Mouse (Mus musculus): ENCODE measurements around the gene Atp5j2. TPM values are rescaled to one million over a fixed set of nuclear protein-coding genes. Genes with fewer than 3 reads are reported as not detected.
A peak's percentile ranks its signal among the peaks of the same experiment; 100 is the strongest.

Gene Atp5j2
- polyA plus RNA-seq, 1 experiment from 2014 or later: 711 TPM

DNA sequence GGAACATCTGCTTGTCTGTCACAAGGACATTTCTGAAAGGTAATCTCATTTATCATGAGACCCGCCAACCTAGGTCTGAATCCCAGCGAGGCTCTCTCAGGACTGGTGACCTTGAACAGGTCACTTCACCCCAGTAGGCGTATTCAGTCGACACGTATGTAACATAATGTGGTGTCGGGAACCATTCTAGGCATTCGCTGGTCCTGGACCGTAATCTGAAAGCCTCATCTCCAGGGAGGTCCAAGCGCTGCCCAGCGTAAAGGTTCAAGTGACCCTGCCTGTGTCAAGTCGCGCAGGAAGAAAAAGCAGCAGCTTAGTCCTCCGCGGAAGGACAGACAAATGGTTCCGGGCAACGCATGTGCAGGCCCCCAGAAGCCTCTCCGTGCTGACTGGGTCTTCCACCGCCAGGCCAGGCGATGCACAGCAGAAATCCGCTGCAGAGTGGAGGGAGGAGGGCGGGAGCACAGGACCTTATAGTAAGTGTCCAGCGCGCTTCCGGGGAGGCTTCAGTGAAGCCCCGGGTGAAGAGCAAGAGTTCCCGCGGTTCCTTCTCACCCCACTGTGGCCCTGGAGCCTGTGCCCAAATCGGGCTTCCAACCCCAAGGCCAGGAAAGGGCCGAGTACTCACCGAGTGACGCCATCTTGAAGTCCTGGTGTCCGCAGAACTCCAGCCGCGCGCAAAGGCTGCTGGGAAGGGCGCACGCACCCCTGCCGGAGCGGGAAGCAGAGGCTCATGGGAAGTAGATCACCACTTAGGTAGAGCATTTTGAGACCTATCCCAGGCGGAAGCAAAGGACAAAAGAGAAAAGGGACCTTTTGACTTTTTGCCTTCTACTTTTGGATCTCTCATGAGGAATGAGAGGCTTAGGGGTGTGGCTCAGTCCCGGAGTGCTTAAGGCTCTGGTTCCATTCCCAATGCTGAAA is 725 bp downstream of the Atp5j2 start:
- peak; percentile 89 for ATAC-seq (replicated peaks; ENCODE audit: low FRiP score, low read depth)
- Histone ChIP-seq H3K4me3 (replicated peaks; ENCODE audit: low read depth, low read length) (peak overlapping the region; percentile 57), H3K9me3 (replicated peaks; ENCODE audit: low read length) (no peaks in the 10 kb centered on the region), H3K4me1 (replicated peaks; ENCODE audit: insufficient read depth, low read length) (peaks cover 10% of the 10 kb centered on the region; the same call in 1 of the 2 replicates), H3K27me3 (ENCODE audit: insufficient read depth, low read length) (no peaks in the 10 kb centered on the region), H3K4me2 (ENCODE audit: low read length) (peak overlapping the region; percentile 69), H3K36me3 (ENCODE audit: insufficient read depth, low read length) (peaks cover 20% of the 10 kb centered on the region), H3K27ac (peak overlapping the region; percentile 91), H3K9ac (ENCODE audit: low read depth, low read length) (peak overlapping the region; percentile 86)
- peak; percentile 95 for DNase-seq (ENCODE audit: low spot score)
- no peak for TF ChIP-seq CTCF (IDR thresholded peaks at IDR 0.05; ENCODE audit: low read depth)
- under 1% methylated on average over 41 of the region's 41 CpGs for WGBS

DNA sequence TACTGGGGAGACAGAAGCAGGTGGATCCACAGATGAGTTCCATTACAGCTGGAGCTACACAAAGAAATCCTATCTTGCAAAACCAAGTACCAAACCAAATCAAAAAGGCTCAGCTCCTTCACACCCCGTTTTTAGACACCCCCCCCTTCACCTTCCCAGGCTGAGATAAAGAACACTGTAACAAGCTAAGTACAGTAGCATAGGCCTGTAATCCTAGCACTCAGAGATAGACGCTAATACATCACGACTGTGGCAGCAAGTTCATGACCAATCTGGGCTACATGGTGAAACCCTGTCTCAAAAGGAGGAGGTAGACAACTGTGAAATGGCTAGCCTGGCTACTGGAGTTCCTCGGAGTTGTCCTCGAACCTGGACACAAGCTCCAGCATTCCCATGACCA is 1.5 kb downstream of the Atp5j2 start:
- WGBS: 33% methylated on average over 5 of the region's 5 CpGs
- Histone ChIP-seq H3K27me3 (ENCODE audit: insufficient read depth, low read length) (no peaks in the 10 kb centered on the region), H3K9ac (ENCODE audit: low read depth, low read length) (peak overlapping the region; percentile 86), H3K4me1 (replicated peaks; ENCODE audit: insufficient read depth, low read length) (peaks cover 10% of the 10 kb centered on the region; the same call in 1 of the 2 replicates), H3K4me3 (replicated peaks; ENCODE audit: low read depth, low read length) (peak overlapping the region; percentile 57), H3K36me3 (ENCODE audit: insufficient read depth, low read length) (peaks cover 19% of the 10 kb centered on the region), H3K27ac (peak overlapping the region; percentile 91; the same call in 1 of the 2 replicates), H3K9me3 (replicated peaks; ENCODE audit: low read length) (no peaks in the 10 kb centered on the region), H3K4me2 (ENCODE audit: low read length) (peak overlapping the region; percentile 69)
- ATAC-seq (replicated peaks; ENCODE audit: low FRiP score, low read depth): no peak
- no peak for DNase-seq (ENCODE audit: low spot score)
- TF ChIP-seq CTCF (IDR thresholded peaks at IDR 0.05; ENCODE audit: low read depth): no peak

DNA sequence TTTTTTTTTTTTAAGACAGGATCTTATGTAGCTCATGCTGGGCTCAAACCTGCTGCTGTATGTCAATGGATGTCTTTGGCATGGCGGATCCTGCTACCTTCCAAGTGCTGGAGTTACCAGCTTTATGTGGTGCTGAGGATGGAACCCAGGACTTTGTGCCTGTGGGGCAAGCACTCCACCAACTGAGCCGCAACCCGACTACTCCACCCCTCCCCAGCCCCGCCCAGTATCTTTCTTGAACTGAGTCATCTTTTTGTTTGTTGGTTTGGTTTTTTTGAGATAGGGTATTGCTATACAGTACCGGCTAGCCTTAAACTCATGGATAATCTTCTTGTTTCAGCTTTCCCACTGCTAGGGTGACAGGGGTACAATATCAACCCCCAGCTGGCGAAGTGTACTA is 2.4 kb downstream of the Atp5j2 start:
- Histone ChIP-seq H3K9me3 (replicated peaks; ENCODE audit: low read length) (no peaks in the 10 kb centered on the region), H3K4me1 (replicated peaks; ENCODE audit: insufficient read depth, low read length) (peaks cover 10% of the 10 kb centered on the region; the same call in 1 of the 2 replicates), H3K4me3 (replicated peaks; ENCODE audit: low read depth, low read length) (no peak overlapping the region), H3K27me3 (ENCODE audit: insufficient read depth, low read length) (no peaks in the 10 kb centered on the region), H3K27ac (no peak overlapping the region), H3K36me3 (ENCODE audit: insufficient read depth, low read length) (peaks cover 25% of the 10 kb centered on the region), H3K4me2 (ENCODE audit: low read length) (no peak overlapping the region; the same call in 1 of the 2 replicates), H3K9ac (ENCODE audit: low read depth, low read length) (no peak overlapping the region)
- 93% methylated on average over 6 of the region's 6 CpGs for WGBS
- ATAC-seq (replicated peaks; ENCODE audit: low FRiP score, low read depth) (no peak), DNase-seq (ENCODE audit: low spot score) (no peak)
- no peak for TF ChIP-seq CTCF (IDR thresholded peaks at IDR 0.05; ENCODE audit: low read depth)

DNA sequence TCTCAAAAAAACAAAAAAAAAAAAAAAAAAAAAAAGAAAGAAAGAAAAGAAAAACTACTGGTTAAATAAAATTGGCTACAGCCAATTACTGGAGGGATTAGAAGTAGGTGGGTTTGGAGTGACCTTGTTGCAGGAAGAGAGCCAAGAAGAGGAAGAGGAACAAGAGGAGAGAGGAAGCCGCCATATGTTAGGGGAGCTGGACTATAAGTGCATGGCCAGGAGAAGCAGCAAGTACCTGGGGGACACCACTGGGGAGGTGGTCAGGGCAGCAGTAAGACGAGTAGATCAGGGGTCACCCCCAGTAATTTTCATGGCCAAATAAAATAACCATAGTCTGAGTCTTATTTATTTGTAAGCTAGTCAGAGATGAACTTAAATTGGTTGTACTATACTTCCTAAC is 6.6 kb downstream of the Atp5j2 start:
- Histone ChIP-seq H3K9ac (ENCODE audit: low read depth, low read length) (no peak overlapping the region), H3K27me3 (ENCODE audit: insufficient read depth, low read length) (no peaks in the 10 kb centered on the region), H3K27ac (no peak overlapping the region), H3K4me1 (replicated peaks; ENCODE audit: insufficient read depth, low read length) (peaks cover 7% of the 10 kb centered on the region; the same call in 1 of the 2 replicates), H3K9me3 (replicated peaks; ENCODE audit: low read length) (no peaks in the 10 kb centered on the region), H3K36me3 (ENCODE audit: insufficient read depth, low read length) (peaks cover 63% of the 10 kb centered on the region), H3K4me3 (replicated peaks; ENCODE audit: low read depth, low read length) (no peak overlapping the region), H3K4me2 (ENCODE audit: low read length) (no peak overlapping the region)
- ATAC-seq (replicated peaks; ENCODE audit: low FRiP score, low read depth) (no peak), DNase-seq (ENCODE audit: low spot score) (no peak)
- WGBS: 83% methylated on average over 2 of the region's 2 CpGs
- no peak for TF ChIP-seq CTCF (IDR thresholded peaks at IDR 0.05; ENCODE audit: low read depth)

DNA sequence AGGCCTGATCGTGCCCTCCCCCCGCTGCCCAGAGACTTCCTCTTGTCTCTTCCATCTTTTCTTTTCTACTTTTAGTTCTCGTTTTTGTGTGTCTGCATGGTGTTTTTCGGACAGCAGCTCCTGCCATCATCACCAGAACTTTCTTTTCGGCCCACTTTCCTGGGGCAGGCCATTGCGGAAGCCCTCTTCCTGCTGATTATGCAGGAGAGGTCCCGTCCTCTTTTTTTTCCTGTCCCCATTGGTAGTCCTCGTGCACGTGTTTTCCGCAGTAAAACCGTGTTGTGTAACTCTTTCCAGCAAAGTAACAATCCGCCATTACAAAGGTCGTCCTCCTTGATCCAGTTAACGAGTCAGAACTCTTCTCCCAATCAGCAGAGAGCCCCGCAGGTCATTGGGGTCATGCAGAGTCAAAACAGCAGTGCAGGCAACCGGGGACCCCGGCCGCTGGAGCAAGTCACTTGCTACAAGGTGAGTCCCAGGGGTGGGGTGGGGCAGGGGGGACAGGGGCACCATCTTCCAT is 13.3 kb downstream of the Atp5j2 start:
- H3K36me3 ChIP-seq (ENCODE audit: insufficient read depth, low read length): peaks cover 71% of the 10 kb centered on the region
- H3K4me2 ChIP-seq (ENCODE audit: low read length): no peak overlapping the region
- H3K27ac ChIP-seq: no peak overlapping the region
- H3K4me3 ChIP-seq (replicated peaks; ENCODE audit: low read depth, low read length): no peak overlapping the region
- DNase-seq (ENCODE audit: low spot score): no peak
- WGBS: 76% methylated on average over 18 of the region's 18 CpGs
- H3K9me3 ChIP-seq (replicated peaks; ENCODE audit: low read length): no peaks in the 10 kb centered on the region
- no peaks in the 10 kb centered on the region for H3K27me3 ChIP-seq (ENCODE audit: insufficient read depth, low read length)
- no peak for ATAC-seq (replicated peaks; ENCODE audit: low FRiP score, low read depth)
- no peak overlapping the region for H3K9ac ChIP-seq (ENCODE audit: low read depth, low read length)
- no peak for TF ChIP-seq CTCF (IDR thresholded peaks at IDR 0.05; ENCODE audit: low read depth)
- H3K4me1 ChIP-seq (replicated peaks; ENCODE audit: insufficient read depth, low read length): no peaks in the 10 kb centered on the region

DNA sequence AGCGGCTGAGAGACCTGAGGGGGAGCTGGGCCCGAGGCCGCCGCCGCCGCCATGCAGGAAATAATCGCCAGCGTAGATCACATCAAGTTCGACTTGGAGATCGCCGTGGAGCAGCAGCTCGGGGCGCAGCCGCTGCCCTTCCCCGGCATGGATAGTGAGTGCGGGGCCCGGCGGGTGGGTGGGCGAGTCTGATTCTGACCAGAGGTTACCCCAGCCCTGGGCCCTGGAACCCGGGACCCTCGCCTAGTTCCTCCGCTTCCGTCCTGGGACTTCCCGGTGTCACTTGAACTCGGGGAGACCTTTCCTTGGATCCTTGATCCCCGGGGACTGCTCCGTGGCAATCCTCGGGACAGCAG is 24.6 kb downstream of the Atp5j2 start:
- ATAC-seq (replicated peaks; ENCODE audit: low FRiP score, low read depth): peak; percentile 55
- Histone ChIP-seq H3K4me2 (ENCODE audit: low read length) (peak overlapping the region; percentile 92), H3K36me3 (ENCODE audit: insufficient read depth, low read length) (0 out of 2 replicates have a peak, but pooled peaks cover 20% of the 10 kb centered on the region), H3K27me3 (ENCODE audit: insufficient read depth, low read length) (no peaks in the 10 kb centered on the region), H3K9me3 (replicated peaks; ENCODE audit: low read length) (no peaks in the 10 kb centered on the region), H3K27ac (peak overlapping the region; percentile 91), H3K9ac (ENCODE audit: low read depth, low read length) (peak overlapping the region; percentile 96), H3K4me3 (replicated peaks; ENCODE audit: low read depth, low read length) (peak overlapping the region; percentile 83), H3K4me1 (replicated peaks; ENCODE audit: insufficient read depth, low read length) (peaks cover 12% of the 10 kb centered on the region)
- TF ChIP-seq CTCF (IDR thresholded peaks at IDR 0.05; ENCODE audit: low read depth): no peak
- no peak for DNase-seq (ENCODE audit: low spot score)
- 0% methylated on average over 27 of the region's 28 CpGs for WGBS
